Mouse (Mus musculus) cerebellum, postnatal 4 days (tissue): ENCODE measurements around the gene Hoxc9.

Experiments
- DNase-seq, 2 experiments: peaks; one replicate each; pipeline ENCODE4 v3.0.0; 2022; ENCODE audit warnings: low spot score in 2 of 2, mixed read lengths in 1 of 2

Hoxc9 gene

DNA sequence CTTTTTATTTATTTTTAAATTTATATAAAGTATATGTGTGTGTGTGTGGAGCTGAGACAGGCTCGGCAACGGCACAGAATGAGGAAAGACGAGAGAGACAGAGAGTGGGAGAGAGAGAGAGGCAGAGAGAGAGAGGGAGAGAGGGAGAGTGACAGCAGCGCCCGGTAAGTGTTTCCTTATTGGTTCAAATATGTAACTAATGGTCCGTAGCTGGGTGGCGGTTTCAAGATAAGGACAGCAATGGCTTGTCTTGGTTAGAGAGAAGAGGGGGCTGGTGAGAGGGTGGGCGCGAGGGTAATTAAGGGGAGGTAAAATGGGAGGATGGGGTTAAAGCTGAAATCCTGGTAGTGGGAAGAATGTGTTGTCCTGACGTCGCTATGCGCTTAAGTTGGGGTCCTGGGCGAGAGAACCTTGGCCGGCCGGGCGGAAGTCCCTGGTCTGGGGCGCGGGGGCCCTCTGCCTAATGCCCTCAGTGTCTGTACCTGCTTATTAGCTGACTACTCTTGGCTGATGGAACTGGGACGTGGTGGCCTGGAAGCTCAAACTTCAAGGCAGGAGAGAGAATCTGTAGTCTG, 22.5 kb downstream of the Hoxc9 start:
- no peak for DNase-seq

DNA sequence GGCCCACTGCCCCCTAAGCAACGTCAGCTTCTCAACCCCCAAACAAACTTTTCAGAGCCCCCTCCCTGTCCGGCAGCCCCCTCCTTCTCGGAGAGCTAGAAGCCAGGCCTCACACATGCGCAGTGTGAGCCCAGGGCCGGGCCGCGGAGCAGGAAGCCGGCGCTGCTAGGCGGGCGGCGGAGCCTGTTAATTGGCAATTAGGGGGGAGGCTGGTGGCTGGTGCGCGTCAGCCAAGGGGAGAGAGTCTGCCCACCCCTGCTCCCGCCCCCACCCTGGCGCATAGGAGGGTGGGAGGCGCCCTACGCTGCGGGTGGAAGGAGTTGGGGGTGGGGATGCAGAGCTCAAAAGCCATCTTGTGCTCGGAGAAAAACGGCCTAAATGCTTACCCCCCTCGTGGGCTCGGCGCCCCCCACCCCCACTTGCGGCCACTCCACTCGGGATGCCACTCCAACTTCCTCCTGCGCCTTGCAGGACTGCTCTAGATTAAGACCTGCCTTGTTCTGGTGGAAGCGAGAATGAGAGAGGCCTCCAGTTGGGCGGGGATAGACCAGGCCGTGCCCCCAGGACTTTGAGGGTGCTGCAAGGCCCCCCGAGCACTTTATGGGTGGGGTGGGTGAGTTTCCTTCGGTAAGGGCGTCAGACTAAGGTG, 23.1 kb downstream of the Hoxc9 start:
- no peak for DNase-seq

DNA sequence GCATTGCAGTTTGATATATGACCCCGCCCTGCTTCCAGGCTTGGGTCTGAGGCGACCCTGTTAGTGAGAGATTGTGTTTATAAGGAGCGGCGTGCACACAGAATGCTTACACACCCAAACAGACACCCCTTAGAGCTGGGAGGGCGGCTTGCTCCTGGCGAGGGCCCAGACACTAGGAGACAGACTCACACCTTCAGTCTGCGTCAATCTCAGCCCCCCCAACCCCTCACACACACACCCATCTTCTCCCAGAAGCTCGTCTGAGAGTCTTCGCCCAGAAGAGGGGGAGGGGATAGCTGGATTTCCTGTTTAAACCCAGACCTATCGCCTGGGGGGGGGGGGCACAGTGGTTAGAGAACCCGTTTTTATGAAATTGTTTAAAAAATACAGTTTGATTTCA, 23.7 kb downstream of the Hoxc9 start:
- no peak for DNase-seq

DNA sequence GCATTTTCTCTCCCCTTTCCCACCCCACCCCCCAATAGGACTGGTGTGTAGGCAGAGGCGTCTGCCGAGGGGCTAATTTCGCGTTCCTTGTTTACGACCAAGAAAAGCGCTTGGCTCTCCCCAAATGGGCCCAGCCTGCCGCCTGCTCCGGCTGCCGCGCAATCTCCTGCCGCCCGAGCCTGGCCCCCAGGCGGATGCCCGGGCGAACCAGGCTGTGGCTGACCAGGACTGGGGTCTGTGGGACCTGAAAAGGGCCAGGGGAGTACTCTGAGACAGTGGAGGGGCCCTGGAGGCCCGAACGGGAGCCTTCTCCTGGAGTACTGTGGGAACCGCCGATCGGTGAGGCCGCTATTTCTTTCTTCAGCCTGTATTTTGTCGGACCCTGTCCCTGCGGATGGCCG, 24.3 kb downstream of the Hoxc9 start:
- DNase-seq, result no peak

DNA sequence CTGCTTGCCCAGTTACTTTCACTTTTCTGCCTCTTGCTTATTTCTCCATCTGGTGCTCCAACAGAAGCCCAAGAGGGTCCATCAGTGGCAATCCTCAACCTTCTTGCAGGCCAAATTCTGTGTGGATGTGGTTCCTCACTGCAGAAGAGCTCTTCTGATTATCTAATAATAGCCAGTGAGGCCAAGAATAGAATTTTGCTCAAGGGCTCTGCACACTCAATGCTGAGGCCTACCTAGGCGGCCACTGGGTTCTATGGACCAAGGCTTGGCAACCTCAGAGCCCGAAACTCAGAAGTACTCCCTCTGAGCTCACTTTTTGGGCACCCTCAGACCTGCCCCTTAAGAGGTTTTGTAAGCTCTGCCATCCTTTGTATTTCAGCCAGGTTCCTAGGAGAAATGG, 25.1 kb downstream of the Hoxc9 start:
- no peak for DNase-seq

DNA sequence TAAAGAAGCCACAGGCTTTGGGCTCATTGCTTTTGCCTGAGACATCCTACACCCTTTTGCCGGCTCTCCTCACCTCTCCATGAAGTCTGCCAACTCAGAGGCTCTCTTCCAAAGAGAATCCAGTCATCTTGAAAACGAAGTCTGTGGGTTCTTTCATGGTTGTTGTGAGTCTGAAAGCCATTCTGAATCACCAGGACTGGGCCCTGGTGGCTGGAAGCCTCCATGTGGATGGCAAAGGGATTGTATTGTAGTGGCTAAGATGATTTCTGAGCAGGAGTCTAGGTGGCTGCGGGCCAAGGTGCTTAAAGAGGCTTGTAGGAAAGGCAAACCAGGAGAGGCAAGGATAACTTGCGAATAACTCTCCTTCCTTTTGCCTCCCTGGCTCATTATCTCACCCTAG, 25.9 kb downstream of the Hoxc9 start:
- no peak for DNase-seq

DNA sequence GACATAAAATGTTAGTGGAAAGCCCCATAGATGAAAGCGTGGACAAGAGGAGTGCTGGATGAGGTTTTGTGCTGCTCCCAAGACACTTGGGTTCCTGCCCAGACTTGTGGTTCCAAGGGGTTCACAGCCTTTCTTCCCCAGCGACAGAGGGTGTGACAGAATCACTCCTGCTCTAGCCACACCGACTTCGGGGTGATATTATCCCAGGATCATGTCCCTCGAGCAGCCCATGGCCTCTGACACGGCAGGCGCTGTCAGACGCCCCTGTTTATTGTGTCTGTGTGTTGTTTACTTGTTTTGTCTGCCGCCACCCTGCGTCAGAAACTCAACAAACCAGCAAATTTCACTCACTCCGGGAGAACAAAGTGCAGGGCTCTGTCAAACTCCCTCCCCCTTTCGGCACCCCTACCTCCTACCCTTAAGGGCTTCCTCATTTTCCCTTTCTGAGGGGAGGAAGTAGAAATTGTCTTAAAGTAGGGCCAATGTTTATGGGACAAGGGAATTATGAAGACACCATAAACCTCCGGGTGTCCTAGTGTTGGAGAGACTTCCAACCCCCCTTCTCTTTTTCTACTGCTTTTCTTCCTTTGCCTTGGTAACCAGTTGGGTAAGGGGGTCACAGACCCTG, 26.7 kb downstream of the Hoxc9 start:
- no peak for DNase-seq

DNA sequence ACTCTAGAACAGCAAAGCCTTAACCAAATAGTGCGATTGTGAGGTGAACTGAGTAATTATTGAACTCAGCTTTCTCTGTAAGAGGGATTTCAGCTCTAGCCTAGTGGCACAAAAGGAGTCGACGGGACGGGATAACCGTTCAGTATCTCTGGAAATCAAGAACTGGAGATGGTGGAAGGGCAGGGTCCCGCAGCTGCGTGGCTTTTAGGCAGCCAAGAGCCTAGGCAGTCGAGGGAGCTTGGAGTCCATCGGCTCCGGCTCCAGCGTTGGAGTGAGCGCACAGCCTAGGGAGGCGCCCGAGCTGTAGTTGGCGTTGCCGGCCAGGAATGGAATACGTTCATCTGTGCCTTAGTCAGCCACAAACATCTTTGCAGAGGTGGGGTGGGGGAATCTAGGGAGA, 29.1 kb downstream of the Hoxc9 start:
- DNase-seq, result no peak

DNA sequence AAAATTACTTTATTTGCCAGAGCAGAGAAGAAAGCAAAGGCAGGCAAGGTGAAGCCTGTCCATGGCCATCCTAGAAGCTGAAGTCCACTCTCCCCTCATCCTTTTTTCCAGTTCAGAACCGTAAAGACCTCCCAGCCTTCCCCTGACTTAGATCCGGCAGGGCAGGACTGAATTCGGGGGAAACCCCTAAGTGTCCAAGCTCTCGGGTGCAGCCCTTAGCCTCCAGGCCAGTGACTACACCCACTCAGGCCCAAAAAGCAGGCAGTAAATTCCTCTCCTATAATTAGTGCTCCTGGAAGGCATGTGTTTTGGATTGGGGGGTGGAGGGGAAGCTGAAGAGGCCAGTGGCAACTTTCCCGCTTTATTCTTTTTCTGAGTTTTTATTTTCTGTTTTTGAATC, 29.6 kb downstream of the Hoxc9 start:
- DNase-seq, result no peak

DNA sequence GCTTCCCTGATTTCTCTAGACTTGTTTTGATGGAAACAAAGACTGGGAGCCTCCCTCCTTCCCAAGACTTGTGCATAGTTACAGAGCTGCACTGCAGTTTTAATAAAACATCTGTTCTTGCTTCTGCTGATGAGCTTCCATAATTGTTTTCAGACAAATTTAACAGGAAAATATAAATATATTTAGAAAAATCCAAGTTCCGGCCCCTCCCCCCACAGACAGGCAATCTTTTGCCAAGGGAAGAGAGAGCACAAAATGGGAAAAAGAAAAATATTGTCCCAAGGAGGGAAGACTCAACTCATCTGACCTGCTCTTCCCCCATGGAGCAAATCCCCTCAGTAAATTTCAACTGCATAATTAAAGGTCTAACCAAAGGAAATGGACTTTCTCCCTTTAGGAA, 30.1 kb downstream of the Hoxc9 start:
- no peak for DNase-seq

DNA sequence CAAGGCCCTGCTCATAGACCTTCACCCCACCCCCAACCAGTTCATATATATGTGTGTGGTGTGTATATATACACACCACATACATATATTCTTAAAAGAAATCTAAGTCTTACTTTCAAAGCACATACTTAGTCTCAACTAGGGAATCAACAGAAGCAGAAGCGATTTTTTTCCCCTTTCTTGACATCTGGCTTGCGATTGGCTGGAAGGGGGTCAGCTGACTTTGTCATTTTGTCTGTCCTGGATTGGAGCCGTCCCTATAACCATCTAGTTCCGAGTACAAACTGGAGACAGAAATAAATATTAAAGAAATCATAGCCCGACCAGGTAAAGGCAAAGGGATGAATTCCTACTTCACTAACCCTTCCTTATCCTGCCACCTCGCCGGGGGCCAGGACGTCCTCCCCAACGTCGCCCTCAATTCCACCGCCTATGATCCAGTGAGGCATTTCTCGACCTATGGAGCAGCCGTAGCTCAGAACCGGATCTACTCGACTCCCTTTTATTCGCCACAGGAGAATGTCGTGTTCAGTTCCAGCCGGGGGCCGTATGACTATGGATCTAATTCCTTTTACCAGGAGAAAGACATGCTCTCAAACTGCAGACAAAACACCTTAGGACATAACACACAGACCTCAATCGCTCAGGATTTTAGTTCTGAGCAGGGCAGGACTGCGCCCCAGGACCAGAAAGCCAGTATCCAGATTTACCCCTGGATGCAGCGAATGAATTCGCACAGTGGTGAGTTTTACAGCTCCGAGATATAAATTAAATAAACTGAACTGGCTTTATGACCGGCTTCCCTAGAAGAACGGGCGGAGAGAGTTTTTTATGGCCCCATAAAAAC, 33.2 kb downstream of the Hoxc9 start:
- DNase-seq, result no peak

DNA sequence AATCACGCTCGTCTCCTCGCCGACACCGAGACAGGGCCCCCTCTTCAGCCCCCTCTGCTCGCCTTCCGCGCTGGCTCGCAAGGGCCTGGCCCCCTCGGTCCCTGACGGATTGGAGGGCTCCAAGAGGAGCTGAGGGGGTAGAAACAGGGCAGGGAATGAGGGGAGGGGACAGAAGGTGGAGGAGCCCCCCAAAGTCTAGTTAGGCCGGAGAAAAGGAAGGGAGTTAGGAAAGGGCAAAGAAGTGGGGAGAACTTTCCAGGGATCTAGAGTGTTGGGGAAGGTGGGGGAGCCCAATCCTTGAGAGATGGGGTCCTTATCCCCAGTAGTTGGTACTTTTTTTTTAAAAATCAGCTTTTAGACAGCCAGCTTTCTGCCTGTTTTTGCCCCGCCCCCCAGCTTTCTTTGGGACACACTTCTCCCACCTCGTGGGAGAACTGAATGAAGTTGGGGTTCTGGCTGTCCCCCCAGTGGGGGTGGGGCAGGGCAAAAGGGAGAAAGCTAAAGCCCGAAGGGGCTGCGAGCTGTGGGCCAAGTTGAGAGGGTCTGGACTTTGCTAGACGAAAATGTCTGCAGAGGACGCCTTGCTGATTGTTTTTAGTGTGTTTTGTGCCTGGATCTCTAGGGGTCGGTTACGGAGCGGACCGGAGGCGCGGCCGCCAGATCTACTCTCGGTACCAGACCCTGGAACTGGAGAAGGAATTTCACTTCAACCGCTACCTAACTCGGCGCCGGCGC, 34.0 kb downstream of the Hoxc9 start:
- DNase-seq, result no peak

DNA sequence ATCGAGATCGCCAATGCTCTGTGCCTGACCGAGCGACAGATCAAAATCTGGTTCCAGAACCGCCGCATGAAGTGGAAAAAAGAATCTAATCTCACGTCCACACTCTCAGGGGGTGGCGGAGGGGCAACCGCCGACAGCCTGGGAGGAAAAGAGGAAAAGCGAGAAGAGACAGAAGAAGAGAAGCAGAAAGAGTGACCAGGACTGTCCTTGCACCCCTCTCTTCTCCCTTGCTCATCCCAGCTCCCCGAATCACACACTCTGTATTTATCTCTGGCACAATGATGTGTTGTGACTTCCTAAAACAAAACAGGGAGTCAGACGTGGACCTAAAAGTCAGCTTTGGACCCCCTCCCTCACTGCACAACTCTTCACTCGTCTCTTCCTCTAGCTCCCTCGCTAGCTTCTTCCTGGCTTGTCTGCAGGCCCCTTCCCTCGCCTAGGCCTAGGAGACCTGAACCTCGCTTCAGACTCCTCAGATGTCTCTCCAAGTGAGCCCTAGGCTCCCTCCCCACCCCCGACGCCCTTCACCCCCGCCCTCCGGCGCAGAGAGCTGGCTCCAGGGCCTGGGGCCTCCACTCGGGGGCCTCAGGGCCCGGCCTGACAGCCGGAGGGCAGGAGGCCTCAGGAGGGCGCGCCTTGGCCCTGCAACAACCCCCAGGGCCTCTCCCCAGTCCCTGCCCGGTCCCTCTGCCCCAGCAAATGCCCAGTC, 34.8 kb downstream of the Hoxc9 start:
- no peak for DNase-seq

DNA sequence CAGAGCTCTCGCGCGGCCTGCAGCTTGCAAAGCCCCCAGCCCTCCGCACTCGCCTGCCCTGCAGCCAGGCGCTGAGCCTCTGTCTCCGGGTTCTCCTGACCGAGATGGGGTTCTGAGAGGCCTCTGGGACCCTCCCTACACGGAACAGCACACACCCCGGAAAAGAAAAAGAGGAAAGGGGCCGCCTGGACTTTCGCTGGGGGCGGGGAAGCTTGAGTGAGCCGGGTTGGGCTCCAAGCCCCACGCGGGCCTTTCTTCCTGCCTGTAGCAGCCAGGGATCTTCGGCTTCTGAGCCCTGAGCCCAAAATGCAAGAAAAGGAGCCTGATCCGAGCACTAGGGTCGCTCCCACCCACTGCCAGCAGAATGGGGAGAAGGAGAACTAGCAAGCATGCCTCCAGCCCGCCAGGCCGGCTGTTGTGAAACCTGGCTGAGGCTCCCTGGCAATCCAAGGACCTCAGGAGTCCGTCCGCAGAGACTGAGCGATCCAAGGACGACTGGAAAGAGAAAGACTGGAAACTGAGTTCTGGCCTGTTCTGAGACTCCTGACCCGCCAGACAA, 35.8 kb downstream of the Hoxc9 start:
- no peak for DNase-seq

DNA sequence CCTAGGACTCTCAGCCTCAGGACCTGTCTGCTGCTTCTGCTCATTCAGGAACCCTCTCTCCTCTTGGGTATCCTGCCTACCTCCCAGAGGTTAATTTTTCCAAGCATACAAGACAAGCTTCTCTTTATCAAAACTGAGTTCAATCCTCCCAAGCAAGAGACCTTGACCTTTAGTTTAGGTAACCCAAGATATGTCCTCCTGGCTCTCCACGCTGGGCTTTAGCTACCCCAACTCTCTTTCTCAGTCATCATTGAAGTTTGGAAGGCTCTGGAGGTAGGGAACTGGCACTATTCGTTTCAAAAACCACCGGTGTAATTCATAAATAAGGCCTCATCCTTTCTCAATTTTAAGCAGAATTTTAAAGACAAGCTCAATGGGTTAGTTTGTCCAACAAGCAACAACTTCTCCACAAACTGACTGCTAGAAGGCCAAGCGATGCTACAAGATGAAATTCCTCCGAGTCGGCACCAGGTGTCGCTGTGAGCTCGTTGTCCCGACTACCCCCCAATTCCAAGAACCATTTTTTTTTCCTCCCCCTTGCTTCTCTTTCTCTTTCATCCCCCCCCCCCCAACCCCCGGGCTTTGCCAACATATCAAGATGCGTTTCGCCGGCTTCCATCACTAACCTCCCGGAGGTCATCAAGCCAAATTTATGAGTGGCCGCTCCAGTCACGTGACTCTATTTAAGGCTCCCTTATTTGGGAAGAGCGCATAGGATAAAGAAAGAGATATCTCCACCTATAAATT, 37.2 kb downstream of the Hoxc9 start:
- peak in 1 of 2 experiments; percentile 45 for DNase-seq

DNA sequence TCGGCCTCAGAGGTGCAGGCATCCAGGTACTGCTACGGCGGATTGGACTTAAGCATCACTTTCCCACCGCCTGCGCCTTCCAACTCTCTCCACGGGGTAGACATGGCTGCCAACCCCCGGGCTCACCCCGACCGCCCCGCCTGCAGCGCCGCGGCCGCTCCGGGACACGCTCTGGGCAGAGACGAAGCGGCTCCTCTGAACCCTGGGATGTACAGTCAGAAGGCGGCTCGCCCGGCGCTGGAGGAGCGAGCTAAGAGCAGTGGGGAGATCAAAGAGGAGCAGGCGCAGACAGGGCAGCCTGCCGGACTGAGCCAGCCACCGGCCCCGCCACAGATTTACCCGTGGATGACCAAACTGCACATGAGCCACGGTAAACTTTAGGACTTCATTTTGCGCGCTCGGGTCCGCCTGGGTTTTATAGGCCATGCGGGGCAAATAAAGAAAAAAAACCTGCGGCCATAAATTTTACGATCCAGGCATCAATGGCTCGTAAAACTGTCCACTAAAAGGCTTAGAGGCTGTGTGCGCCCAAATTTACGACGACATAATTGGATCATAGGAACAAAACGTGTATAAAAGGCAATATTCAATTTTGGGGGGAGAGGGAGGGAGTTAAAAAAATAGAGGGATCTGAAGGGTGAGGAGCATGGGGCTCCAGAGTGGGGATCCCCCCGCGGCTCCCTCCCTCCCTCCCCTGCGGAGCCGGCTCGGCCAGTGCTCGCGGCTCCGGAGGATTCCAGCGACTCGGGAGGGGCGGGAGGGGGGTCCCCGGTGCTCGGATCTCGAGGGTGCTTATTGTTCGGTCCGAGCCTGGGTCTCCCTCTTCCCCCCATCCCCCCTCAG, 38.1 kb downstream of the Hoxc9 start:
- no peak for DNase-seq

DNA sequence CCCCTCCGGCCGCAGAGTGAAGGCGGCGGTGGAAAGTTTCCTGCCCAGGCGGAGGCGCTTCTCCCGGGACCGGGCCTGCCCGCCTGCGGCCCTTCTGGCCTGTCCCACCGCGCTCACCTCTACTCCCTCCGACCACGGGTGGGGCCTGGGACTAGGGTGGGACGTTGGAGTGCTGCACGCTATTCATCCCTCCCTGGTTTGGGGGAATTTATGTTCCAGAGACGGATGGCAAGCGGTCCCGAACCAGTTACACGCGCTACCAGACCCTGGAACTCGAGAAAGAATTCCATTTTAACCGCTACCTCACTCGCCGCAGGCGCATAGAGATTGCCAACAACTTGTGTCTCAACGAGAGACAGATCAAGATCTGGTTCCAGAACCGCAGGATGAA, 38.8 kb downstream of the Hoxc9 start:
- DNase-seq, result no peak

DNA sequence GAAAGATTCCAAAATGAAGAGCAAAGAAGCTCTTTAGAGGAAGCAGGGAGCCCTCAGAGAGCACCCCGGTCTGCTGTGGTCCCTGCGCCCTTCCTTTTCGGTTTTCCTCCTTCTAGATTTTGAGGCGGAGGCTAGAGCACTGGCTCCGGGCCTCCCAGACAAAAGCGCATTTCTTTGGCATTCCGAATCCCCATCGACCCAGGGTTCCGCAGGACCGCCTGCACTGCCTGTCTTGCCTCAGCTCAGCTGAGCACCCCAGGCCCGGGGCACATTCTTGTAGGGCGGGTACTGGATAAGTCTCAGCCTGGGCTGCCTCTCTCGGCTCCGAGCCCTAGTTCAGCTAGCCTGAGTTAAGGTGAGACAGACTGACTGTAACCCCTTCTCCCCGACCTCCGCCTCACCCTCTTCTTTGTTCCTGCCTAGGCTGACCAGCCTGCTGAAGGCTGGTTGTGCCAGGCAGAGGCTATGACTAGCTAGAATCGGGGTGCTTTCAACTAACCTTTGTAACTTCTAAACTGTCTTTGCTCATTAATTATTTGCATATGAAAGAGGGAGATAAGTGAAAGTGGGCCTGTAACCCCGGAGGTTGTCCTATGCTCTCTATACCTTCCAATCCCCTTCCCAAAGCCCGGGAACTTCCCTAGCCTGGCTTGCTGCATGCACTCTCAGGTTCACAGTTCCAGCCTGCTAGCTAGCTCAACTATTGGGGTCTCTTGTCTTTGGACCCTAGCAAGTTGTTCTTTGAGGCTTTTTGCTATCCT, 39.3 kb downstream of the Hoxc9 start:
- no peak for DNase-seq

DNA sequence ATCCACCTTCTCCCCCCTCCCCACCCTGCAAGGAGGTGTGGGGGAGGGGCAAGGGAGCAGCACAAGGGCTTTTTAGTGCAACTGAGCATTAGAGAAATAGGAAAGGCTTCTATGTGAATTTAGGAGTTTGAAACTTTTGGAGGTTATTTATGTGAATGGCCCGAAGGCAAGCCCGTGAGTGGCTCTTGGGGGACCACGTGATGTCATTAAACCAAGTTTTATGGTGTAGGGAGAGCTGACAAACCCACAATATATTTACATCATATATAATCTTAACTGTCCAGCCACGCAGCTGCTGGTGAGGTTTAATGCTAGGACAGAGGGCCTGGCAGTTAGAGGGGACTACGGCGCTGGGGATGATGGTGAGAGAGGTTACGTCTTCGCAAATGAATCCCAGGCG, 42.4 kb downstream of the Hoxc9 start, which contains the start of gene Hoxc4:
Gene Hoxc4, plus strand, starts transcription at position 299 of the 400 bp plus-strand sequence.
- DNase-seq, result no peak
